Mouse (Mus musculus) fat pad, adult 2 months (tissue): ENCODE results near the gene Ephb2.

Experiments
- DNase-seq: peaks from one replicate; pipeline ENCODE4 v3.0.0-alpha.2; 2011; ENCODE audit warnings: low read depth, low spot score; ENCODE audit errors: extremely low read depth

The Ephb2 gene

GRCm38 (mm10) chr4:136733217-136733865, 102.4 kb downstream of the Ephb2 start:
- DNase-seq: no peak

GRCm38 (mm10) chr4:136732536-136733121, 103.2 kb downstream of the Ephb2 start:
- no peak for DNase-seq

DNA sequence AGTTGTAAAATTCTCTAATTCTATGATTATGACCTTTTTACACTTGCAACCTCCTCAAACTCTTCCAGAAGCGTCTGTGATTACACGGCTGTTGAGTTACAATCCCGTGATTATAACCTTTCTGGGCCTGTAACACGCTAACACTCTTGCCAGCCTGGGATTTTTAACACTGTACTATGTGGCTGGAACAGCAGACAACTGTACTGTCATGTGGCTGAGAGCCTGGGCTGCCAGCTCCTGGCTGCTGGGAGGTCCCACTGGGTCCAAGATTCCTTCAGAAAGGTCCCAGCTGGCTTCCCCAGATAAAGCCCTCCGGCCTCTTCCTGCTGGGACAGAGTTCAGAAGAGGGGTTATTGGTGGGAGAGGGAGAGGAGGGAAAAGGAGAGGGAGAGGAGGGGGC, 104.0 kb downstream of the Ephb2 start:
- no peak for DNase-seq

- no peak for DNase-seq
These were observed 104.7 kb downstream of the Ephb2 start for GRCm38 (mm10) chr4:136731008-136731609.

DNA sequence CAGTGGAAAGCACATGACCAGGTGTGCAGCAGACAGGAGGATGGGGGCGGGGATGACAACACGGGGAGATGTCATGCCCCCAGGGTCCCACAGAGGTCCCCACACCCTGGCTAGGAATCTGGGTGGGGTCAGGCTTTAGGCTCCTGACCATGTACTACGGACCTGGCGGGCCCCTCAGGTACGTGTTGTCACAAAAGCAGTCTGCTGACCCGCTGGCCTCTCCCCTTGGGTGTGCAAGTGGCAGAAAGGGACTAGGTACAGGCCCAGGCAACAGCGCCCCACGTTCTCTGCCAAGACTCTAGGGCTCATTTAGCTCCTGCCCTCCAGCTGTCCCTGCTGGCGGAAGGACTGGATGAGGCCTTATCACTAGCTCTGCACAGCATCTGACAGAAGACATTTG, 105.3 kb downstream of the Ephb2 start:
- no peak for DNase-seq

GRCm38 (mm10) chr4:136729574-136729973, 106.2 kb downstream of the Ephb2 start:
- no peak for DNase-seq

DNA sequence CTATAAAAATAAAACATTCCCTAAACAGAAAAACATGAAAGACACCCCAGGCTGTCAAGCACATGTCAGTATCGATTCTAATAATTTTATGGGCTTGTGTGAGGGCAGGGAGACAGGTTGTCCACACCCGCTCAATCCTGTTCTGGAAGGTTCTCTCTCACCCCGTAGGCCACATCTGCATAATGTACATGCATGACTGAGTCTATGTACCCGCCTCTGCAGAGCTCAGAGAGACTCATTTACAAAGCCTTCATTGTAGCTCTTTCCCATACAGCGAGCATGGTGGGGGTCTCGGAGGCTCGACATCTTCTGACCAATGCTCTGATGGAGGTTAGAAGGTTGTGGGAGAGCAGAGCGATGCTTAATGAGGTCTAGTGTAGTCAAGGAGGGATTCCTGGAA, 108.8 kb downstream of the Ephb2 start:
- DNase-seq: no peak

- DNase-seq: no peak
These were observed 111.1 kb downstream of the Ephb2 start for GRCm38 (mm10) chr4:136724731-136725130.

GRCm38 (mm10) chr4:136722361-136723082, 113.3 kb downstream of the Ephb2 start:
- no peak for DNase-seq

DNA sequence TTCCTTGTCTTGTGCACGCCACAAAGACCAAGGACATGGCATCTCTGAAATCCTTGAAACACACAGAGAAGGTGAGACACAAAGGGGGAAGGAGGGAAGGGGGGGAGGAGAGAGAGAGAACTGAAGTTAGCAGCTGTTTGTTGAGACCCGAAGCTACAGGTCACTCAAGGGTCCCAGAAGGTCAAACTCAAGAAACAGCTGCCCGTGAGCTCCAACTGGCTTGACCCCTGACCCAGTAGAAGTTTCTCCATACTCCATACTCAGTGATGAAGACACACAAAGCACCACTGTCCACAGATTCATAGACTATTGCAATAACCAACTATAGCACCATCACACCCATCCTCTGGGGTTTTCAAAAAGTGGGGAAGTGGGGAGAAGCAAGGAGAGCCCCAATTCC, 113.9 kb downstream of the Ephb2 start:
- no peak for DNase-seq

GRCm38 (mm10) chr4:136720025-136720424, 115.8 kb downstream of the Ephb2 start:
- no peak for DNase-seq

GRCm38 (mm10) chr4:136718193-136718986, 117.4 kb downstream of the Ephb2 start:
- DNase-seq: no peak

DNA sequence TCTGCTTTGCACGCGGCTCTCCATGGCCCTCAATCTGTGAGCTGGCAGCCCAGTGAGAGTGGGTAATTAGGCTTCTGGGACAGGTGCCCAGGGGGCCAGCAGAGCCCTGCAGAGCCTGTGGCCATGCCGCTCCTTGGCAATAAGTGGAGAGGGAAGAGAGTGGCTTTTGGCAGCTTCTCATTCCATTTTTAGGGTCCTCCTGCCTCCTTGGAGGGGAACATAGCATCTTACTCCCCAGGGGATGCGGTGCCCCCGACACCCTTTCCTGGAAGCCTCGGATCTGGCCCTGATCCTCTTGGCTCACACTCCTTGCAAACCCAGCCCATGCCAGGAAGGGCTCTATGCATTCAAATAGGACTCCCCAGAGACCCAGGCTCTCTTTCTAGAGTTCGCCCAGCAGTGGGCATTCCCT, 119.2 kb downstream of the Ephb2 start:
- no peak for DNase-seq

DNA sequence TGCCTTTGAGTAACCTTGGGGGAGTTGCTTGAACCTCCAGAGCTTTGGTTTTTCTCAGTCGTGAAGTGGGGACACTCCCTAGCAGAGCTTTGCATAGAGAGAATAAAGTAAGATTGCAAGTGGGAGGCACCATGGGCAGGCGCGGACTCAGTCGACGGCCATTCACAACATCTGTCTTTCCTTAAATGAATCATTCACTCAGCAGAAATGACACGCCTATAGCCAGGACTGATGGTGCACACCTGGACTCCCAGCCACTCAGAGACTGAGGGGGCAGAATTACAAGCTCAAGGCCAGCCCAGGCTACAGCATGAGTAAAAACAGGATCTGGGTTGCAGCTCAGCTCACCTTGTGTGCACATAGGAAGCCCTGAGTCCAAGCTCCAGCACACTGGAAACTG, 121.3 kb downstream of the Ephb2 start:
- no peak for DNase-seq

DNA sequence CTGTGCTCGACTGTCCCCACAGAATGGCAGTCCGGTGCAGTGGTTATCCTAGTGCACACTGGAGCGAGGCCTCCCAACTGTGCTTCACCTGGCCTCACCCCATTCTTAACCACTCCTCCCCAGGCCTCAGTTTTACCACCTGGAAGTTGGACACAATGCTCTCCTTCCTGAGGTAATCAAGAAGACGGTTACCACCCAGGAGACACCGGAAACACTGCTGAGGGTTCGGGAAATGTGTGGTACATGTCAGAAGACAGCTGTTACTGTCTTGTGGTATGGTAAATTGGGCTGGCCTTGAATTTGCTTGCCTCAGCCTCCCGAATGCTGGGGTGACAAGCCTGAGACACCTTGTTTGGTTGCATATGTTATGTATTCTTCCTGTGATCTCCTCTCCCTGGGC, 121.9 kb downstream of the Ephb2 start:
- DNase-seq: no peak

DNA sequence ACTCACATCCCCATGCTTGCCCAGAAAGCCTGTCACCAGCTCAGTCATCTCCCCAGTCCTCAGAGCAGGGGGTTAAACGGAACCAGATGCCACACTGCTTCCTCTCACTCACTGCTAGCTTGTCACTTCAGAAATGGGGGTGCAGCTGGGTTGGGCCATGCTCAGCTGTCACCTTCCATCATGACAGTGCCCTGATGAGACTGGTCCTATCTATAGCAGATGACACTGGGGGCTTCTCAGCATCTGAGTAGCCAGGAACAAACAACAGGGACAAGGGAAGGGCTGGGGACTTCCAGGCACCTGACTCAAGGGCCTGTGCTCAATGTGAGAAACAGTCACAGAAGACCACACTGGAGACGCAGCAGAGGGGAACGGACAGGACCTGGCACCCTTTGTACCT, 122.4 kb downstream of the Ephb2 start:
- no peak for DNase-seq

GRCm38 (mm10) chr4:136711985-136712768, 123.6 kb downstream of the Ephb2 start:
- no peak for DNase-seq

DNA sequence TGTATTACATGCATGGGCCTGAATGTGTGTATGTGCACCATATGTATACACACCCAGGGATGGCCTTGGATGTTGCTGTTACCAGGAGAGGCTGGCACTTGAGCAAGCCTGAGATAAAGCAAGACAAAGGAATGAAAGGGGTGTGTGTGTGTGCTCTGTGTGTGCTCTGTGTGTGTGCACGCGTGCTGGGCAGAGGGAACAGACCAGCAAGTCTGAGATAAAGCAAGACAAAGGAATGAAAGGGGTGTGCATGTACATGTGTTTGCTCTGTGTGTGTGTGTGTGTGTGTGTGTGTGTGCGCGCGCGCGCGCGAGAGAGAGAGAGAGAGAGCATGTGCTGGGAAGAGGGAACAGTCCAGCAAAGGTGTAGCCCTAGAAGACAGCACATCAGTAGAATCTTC, 125.4 kb downstream of the Ephb2 start:
- DNase-seq: no peak

GRCm38 (mm10) chr4:136708956-136709355, 126.8 kb downstream of the Ephb2 start:
- no peak for DNase-seq

DNA sequence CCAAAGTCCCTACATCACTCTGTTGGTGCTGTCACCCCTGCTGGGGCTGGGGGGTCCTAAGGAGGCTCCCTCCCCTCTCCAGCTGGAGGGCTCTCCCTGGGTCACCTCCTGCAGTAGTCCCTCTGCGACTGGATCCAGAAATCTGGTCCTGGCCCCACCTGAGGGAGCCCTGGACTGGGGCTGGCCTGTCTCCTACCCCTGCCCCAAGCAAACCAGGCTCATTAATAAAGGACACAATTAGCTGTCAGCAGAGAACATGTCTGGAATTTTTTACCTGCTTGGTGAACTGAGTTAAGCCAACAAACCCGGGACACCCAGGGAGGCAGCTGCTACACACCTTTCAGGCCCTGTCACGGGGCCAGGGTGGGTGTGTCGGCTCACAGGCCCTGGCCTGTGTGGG, 129.1 kb downstream of the Ephb2 start:
- no peak for DNase-seq
